Mouse (Mus musculus): ENCODE results near the gene Stard5.

Gene Stard5

GRCm38 (mm10) chr7:83666087-83666595, 34.4 kb downstream of the Stard5 start:
- DNase-seq (ENCODE audit: low spot score), result no peak

- DNase-seq (ENCODE audit: low spot score), result peak; percentile 26
Measured at GRCm38 (mm10) chr7:83667936-83668645, 36.3 kb downstream of the Stard5 start.

GRCm38 (mm10) chr7:83668724-83669123, 37.0 kb downstream of the Stard5 start:
- DNase-seq (ENCODE audit: low spot score), result peak; percentile 78

GRCm38 (mm10) chr7:83671573-83671972, 39.8 kb downstream of the Stard5 start:
- no peak for DNase-seq (ENCODE audit: low spot score)

GRCm38 (mm10) chr7:83675545-83676254, 43.9 kb downstream of the Stard5 start:
- DNase-seq (ENCODE audit: low spot score), result no peak

GRCm38 (mm10) chr7:83677296-83677695, 45.5 kb downstream of the Stard5 start:
- no peak for DNase-seq (ENCODE audit: low spot score)

GRCm38 (mm10) chr7:83678506-83678905, 46.7 kb downstream of the Stard5 start:
- no peak for DNase-seq (ENCODE audit: low spot score)

GRCm38 (mm10) chr7:83682640-83683274, 51.0 kb downstream of the Stard5 start:
- DNase-seq (ENCODE audit: low spot score), result no peak

GRCm38 (mm10) chr7:83695449-83696212, 63.9 kb downstream of the Stard5 start:
- peak; percentile 51 for DNase-seq (ENCODE audit: low spot score)

GRCm38 (mm10) chr7:83699066-83699745, 67.4 kb downstream of the Stard5 start:
- no peak for DNase-seq (ENCODE audit: low spot score)

Measured in testis, postnatal 10 days (tissue).